In the genomic region with DNA sequence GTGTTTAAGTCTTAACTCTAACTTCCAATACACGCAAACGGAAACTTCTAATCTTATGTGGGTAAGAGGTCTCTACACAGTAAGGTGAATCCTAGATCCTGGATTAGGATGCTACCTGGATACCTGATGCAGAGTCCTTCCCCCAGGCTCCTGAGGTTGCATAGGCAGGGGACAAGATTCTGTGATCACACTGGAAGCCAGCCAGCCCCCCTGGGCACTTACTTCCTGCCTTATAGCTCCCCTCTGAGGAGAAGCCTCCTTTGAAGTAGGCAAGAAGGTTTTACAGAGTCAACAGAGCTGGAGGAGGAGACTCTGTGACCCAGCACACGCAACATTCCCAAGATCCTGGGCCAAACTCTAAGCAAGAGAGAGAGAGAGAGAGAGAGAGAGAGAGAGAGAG, we compare ENCODE assay signal across 16 mouse cellular contexts.
DNase-seq lines count a peak whose midpoint lies in the region; ATAC-seq and TF ChIP-seq lines count a peak whose summit lies in the region.
"Had no signal": no experiment of that assay in that cellular context is flagged by ENCODE, and none has a peak within 500 bp of the region (broad histone marks: within the 10 kb centered on the region; RNA-seq: fewer than 3 reads in every experiment).

No protein-coding gene starts in this region.

- peak overlapping the region; percentile 54; the same call in 1 of the 2 replicates for H3K27ac ChIP-seq in forebrain, postnatal 0 days (ENCODE audit: low read depth, low read length)
- H3K27ac ChIP-seq in forebrain, embryonic 12.5 days = no peak overlapping the region
- H3K27ac ChIP-seq in hindbrain, postnatal 0 days = peak overlapping the region; percentile 27; the same call in 1 of the 2 replicates
- no peak overlapping the region for H3K27ac ChIP-seq in hindbrain, embryonic 13.5 days
- H3K27ac ChIP-seq in ES-E14 (ENCODE audit: insufficient read depth, low read depth, low read length, poor library complexity, severe bottlenecking) = peak overlapping the region; percentile 37; the same call in 1 of the 2 replicates
- H3K27ac ChIP-seq: hindbrain, embryonic 14.5 days had no signal

- no peak overlapping the region for H3K4me3 ChIP-seq in forebrain, postnatal 0 days (ENCODE audit: low read depth, low read length)
- no peak overlapping the region for H3K4me3 ChIP-seq in forebrain, embryonic 12.5 days (replicated peaks)
- no peak overlapping the region for H3K4me3 ChIP-seq in hindbrain, postnatal 0 days (ENCODE audit: low read length)
- H3K4me3 ChIP-seq in hindbrain, embryonic 13.5 days = no peak overlapping the region
- H3K4me3 ChIP-seq in ES-E14 (ENCODE audit: insufficient read depth in 1 of 2, low read depth in 1 of 2, low read length in 2 of 2, poor library complexity in 1 of 2, severe bottlenecking in 1 of 2) = no peak overlapping the region

- in situ Hi-C loops in ES-E14 (cut with MboI; ENCODE audit: low sequenced_read_pairs in 2 of 2, unreplicated experiment in 2 of 2) = no loop called here

- 0 out of 2 replicates have a peak, but pooled peaks cover 4% of the 10 kb centered on the region for H3K36me3 ChIP-seq in forebrain, postnatal 0 days (ENCODE audit: insufficient read depth)
- peaks cover 5% of the 10 kb centered on the region; the same call in 1 of the 2 replicates for H3K36me3 ChIP-seq in forebrain, embryonic 12.5 days (replicated peaks)
- no peaks in the 10 kb centered on the region for H3K36me3 ChIP-seq in hindbrain, postnatal 0 days (ENCODE audit: insufficient read depth, low read length)
- H3K36me3 ChIP-seq in hindbrain, embryonic 13.5 days = no peaks in the 10 kb centered on the region
- H3K36me3 ChIP-seq in ES-E14 (ENCODE audit: control insufficient read depth, insufficient read depth, low read length, poor library complexity, severe bottlenecking) = peaks cover 2% of the 10 kb centered on the region; the same call in 1 of the 2 replicates

- H3K4me1 ChIP-seq in forebrain, postnatal 0 days (ENCODE audit: insufficient read depth) = peaks cover 4% of the 10 kb centered on the region
- H3K4me1 ChIP-seq in forebrain, embryonic 12.5 days = no peaks in the 10 kb centered on the region
- H3K4me1 ChIP-seq in hindbrain, postnatal 0 days (ENCODE audit: insufficient read depth, low read length) = peaks cover 3% of the 10 kb centered on the region; the same call in 1 of the 2 replicates
- no peaks in the 10 kb centered on the region; the same call in 1 of the 2 replicates for H3K4me1 ChIP-seq in hindbrain, embryonic 13.5 days (replicated peaks)
- peaks cover 7 to 26% of the 10 kb centered on the region in 2 experiments for H3K4me1 ChIP-seq in ES-E14 (ENCODE audit: control insufficient read depth in 2 of 2, insufficient read depth in 2 of 2, low read length in 2 of 2, poor library complexity in 1 of 2)

- H3K27me3 ChIP-seq in forebrain, postnatal 0 days (ENCODE audit: insufficient read depth, low read length) = no peaks in the 10 kb centered on the region
- H3K27me3 ChIP-seq in forebrain, embryonic 12.5 days = no peaks in the 10 kb centered on the region
- H3K27me3 ChIP-seq in hindbrain, postnatal 0 days (ENCODE audit: insufficient read depth, low read length) = no peaks in the 10 kb centered on the region
- no peaks in the 10 kb centered on the region for H3K27me3 ChIP-seq in hindbrain, embryonic 13.5 days

- no peak overlapping the region for H3K4me2 ChIP-seq in forebrain, postnatal 0 days (ENCODE audit: low read depth)
- no peak overlapping the region for H3K4me2 ChIP-seq in forebrain, embryonic 12.5 days
- H3K4me2 ChIP-seq in hindbrain, postnatal 0 days (ENCODE audit: low read depth, low read length) = no peak overlapping the region
- no peak overlapping the region for H3K4me2 ChIP-seq in hindbrain, embryonic 13.5 days

- H3K9ac ChIP-seq in forebrain, postnatal 0 days = no peak overlapping the region
- no peak overlapping the region for H3K9ac ChIP-seq in forebrain, embryonic 12.5 days
- no peak overlapping the region for H3K9ac ChIP-seq in hindbrain, postnatal 0 days (replicated peaks; ENCODE audit: low read length)
- H3K9ac ChIP-seq in hindbrain, embryonic 13.5 days = no peak overlapping the region
- peak overlapping the region; percentile 28; the same call in 1 of the 2 replicates for H3K9ac ChIP-seq in ES-E14 (ENCODE audit: insufficient read depth, low read depth, low read length, poor library complexity, severe bottlenecking)
- H3K9ac ChIP-seq: hindbrain, embryonic 14.5 days had no signal

- TF ChIP-seq CTCF in forebrain, postnatal 0 days (IDR thresholded peaks at IDR 0.05; ENCODE audit: low read depth) = no peak
- TF ChIP-seq CTCF in hindbrain, postnatal 0 days (IDR thresholded peaks at IDR 0.05; ENCODE audit: low read depth) = no peak

- 76% methylated on average over 3 of the region's 3 CpGs for WGBS in forebrain, postnatal 0 days
- WGBS in forebrain, embryonic 12.5 days = 85% methylated on average over 3 of the region's 3 CpGs
- 81% methylated on average over 3 of the region's 3 CpGs for WGBS in hindbrain, postnatal 0 days
- WGBS in hindbrain, embryonic 13.5 days = 87% methylated on average over 3 of the region's 3 CpGs

- no peaks in the 10 kb centered on the region for H3K9me3 ChIP-seq in forebrain, postnatal 0 days (ENCODE audit: low read length)
- H3K9me3 ChIP-seq in forebrain, embryonic 12.5 days = no peaks in the 10 kb centered on the region
- no peaks in the 10 kb centered on the region for H3K9me3 ChIP-seq in hindbrain, postnatal 0 days (ENCODE audit: low read length)
- H3K9me3 ChIP-seq in hindbrain, embryonic 13.5 days = no peaks in the 10 kb centered on the region
- H3K9me3 ChIP-seq in ES-E14 (ENCODE audit: control insufficient read depth, insufficient read depth, low read depth, low read length) = no peaks in the 10 kb centered on the region

- no peak for DNase-seq in forebrain, postnatal 0 days
- no peak for DNase-seq in hindbrain, postnatal 0 days (ENCODE audit: low spot score)
- no peak for DNase-seq in ES-E14 (ENCODE audit: low read depth, low spot score)
- DNase-seq in thymus, postnatal 0 days (ENCODE audit: low spot score) = peak; percentile 48
- no peak for DNase-seq in spleen, postnatal 36 days (ENCODE audit: low spot score in 2 of 2)
- DNase-seq: adrenal gland, adult 8-10 months; cerebellum, adult 8-10 months; gastrocnemius, postnatal 36 days; kidney, adult 8-10 months; liver; midbrain, embryonic 14.5 days; right cerebral cortex, postnatal 4 days had no signal

- ATAC-seq in forebrain, postnatal 0 days = no peak
- no peak for ATAC-seq in forebrain, embryonic 12.5 days (ENCODE audit: low FRiP score)
- no peak for ATAC-seq in hindbrain, postnatal 0 days
- no peak for ATAC-seq in hindbrain, embryonic 13.5 days (ENCODE audit: low FRiP score)
- ATAC-seq in activated CD4-positive, CD25-positive, alpha-beta regulatory T cell, adult 4 months = no peak

TF ChIP-seq in ES-E14, 5 proteins besides CTCF, POLR2A, EP300 and RAD21:
- TF ChIP-seq ZNF384 (IDR thresholded peaks at IDR 0.05; ENCODE audit: low read depth, low read length) (no peak), CHD2 (IDR thresholded peaks at IDR 0.05; ENCODE audit: low read depth, low read length) (no peak), HCFC1 (IDR thresholded peaks at IDR 0.05; ENCODE audit: borderline replicate concordance, insufficient read depth, low read length) (no peak), MAFK (IDR thresholded peaks at IDR 0.05; ENCODE audit: insufficient read depth, low read depth, low read length) (no peak), ZC3H11A (IDR thresholded peaks at IDR 0.05; ENCODE audit: borderline replicate concordance, low read depth, low read length) (no peak)

Comparison
In these comparisons a context has a peak if more than half of its experiments do, and no peak if none do; other contexts are left out.
1. H3K27ac ChIP-seq: peak in forebrain, postnatal 0 days (single experiment), hindbrain, postnatal 0 days (single experiment) and ES-E14 (single experiment); none in forebrain, embryonic 12.5 days (single experiment) and hindbrain, embryonic 13.5 days (single experiment).